Mouse (Mus musculus): ENCODE results near the gene Mmp23. TPM values are rescaled to one million over a fixed set of nuclear protein-coding genes. Genes with fewer than 3 reads are reported as not detected.
"Not testable (repeated sequence)": the region's sequence is repeated elsewhere in the genome, so short reads cannot be mapped to it uniquely, and the experiment has no call there.

Mmp23 gene
- polyA plus RNA-seq (2021), result 4.1 TPM

- TF ChIP-seq CTCF (IDR thresholded peaks at IDR 0.05), result no peak
- DNase-seq (ENCODE audit: low read depth, low spot score) (no peak), ATAC-seq (no peak)
- in situ Hi-C loops (cut with MboI; ENCODE audit: low pct_unique_long_range_greater_than_20kb), result no loop called here
- ChIA-PET POLR2A (no interaction called here), CTCF (no interaction called here)
- no peaks in the 10 kb centered on the region for H3K27me3 ChIP-seq
These were observed at the start of gene Mmp23 for GRCm38 (mm10) chr4:155653086-155653450. TSS of gene Mmp23 (minus strand) at chr4:155653384.

GRCm38 (mm10) chr4:155700425-155700824 is 47.2 kb upstream of the Mmp23 start:
- TF ChIP-seq CTCF (IDR thresholded peaks at IDR 0.05), result peak; percentile 44
- no peaks in the 10 kb centered on the region for H3K27me3 ChIP-seq
- in situ Hi-C loops (cut with MboI; ENCODE audit: low pct_unique_long_range_greater_than_20kb), result no loop called here
- ChIA-PET POLR2A (no interaction called here), CTCF (interaction anchor here (1.4 kb wide), 1 partner anchor 8 kb away, joined by 3 read pairs; no protein-coding TSS in a partner anchor)
- ATAC-seq (no peak), DNase-seq (ENCODE audit: low read depth, low spot score) (no peak)

- POLR2A ChIA-PET, result no interaction called here
- no peak for TF ChIP-seq CTCF (IDR thresholded peaks at IDR 0.05)
- CTCF ChIA-PET, result interaction anchor here (1.5 kb wide), 1 partner anchor 25 kb away, joined by 4 read pairs; no protein-coding TSS in a partner anchor
- H3K27me3 ChIP-seq, result no peaks in the 10 kb centered on the region
- in situ Hi-C loops (cut with MboI; ENCODE audit: low pct_unique_long_range_greater_than_20kb), result loop anchor here (5.0 kb wide), 1 partner anchor 214 kb away; no protein-coding TSS in a partner anchor
- no peak for ATAC-seq
- no peak for DNase-seq (ENCODE audit: low read depth, low spot score)
These were observed 43.4 kb upstream of the Mmp23 start for GRCm38 (mm10) chr4:155696261-155697255.

- DNase-seq (ENCODE audit: low read depth, low spot score), result no peak
These were observed 42.4 kb upstream of the Mmp23 start for GRCm38 (mm10) chr4:155695531-155696062.

GRCm38 (mm10) chr4:155694482-155695401 is 41.6 kb upstream of the Mmp23 start:
- peak; percentile 69 for TF ChIP-seq CTCF (IDR thresholded peaks at IDR 0.05)
- H3K27me3 ChIP-seq, result no peaks in the 10 kb centered on the region
- ATAC-seq (peak; percentile 51), DNase-seq (ENCODE audit: low read depth, low spot score) (no peak)
- POLR2A ChIA-PET, result interaction anchor here (1.0 kb wide), 1 partner anchor 10 kb away, joined by 3 read pairs; no protein-coding TSS in a partner anchor
- CTCF ChIA-PET, result no interaction called here
- in situ Hi-C loops (cut with MboI; ENCODE audit: low pct_unique_long_range_greater_than_20kb), result loop anchor here (5.0 kb wide), 1 partner anchor 212 kb away; no protein-coding TSS in a partner anchor

More at GRCm38 (mm10) chr4:155695531-155696062, 42.4 kb upstream of the Mmp23 start:
- ChIA-PET POLR2A (interaction anchor here (1.0 kb wide), 1 partner anchor 9 kb away, joined by 3 read pairs; no protein-coding TSS in a partner anchor), CTCF (no interaction called here)
- ATAC-seq, result no peak
- TF ChIP-seq CTCF (IDR thresholded peaks at IDR 0.05), result no peak
- no peaks in the 10 kb centered on the region for H3K27me3 ChIP-seq
- in situ Hi-C loops (cut with MboI; ENCODE audit: low pct_unique_long_range_greater_than_20kb), result loop anchor here (5.0 kb wide), 1 partner anchor 213 kb away; no protein-coding TSS in a partner anchor

- peak; percentile 47 for ATAC-seq
- no peaks in the 10 kb centered on the region for H3K27me3 ChIP-seq
- CTCF ChIA-PET, result no interaction called here
- in situ Hi-C loops (cut with MboI; ENCODE audit: low pct_unique_long_range_greater_than_20kb), result no loop called here
- POLR2A ChIA-PET, result no interaction called here
- DNase-seq (ENCODE audit: low read depth, low spot score), result no peak
- TF ChIP-seq CTCF (IDR thresholded peaks at IDR 0.05), result no peak
These were observed 40.9 kb upstream of the Mmp23 start, which contains the start of gene Fndc10 for GRCm38 (mm10) chr4:155694111-155694481. TSS of gene Fndc10 (plus strand) at chr4:155694342.

GRCm38 (mm10) chr4:155692421-155692820 is 39.2 kb upstream of the Mmp23 start:
- H3K27me3 ChIP-seq, result no peaks in the 10 kb centered on the region
- CTCF ChIA-PET, result interaction anchor here (1.6 kb wide), 1 partner anchor 9 kb away, joined by 3 read pairs; no protein-coding TSS in a partner anchor
- no peak for TF ChIP-seq CTCF (IDR thresholded peaks at IDR 0.05)
- POLR2A ChIA-PET, result no interaction called here
- no peak for DNase-seq (ENCODE audit: low read depth, low spot score)
- in situ Hi-C loops (cut with MboI; ENCODE audit: low pct_unique_long_range_greater_than_20kb), result no loop called here
- ATAC-seq, result no peak

GRCm38 (mm10) chr4:155690571-155691375 is 37.6 kb upstream of the Mmp23 start:
- no peak for ATAC-seq
- no peak for TF ChIP-seq CTCF (IDR thresholded peaks at IDR 0.05)
- POLR2A ChIA-PET, result no interaction called here
- H3K27me3 ChIP-seq, result no peaks in the 10 kb centered on the region
- DNase-seq (ENCODE audit: low read depth, low spot score), result no peak
- in situ Hi-C loops (cut with MboI; ENCODE audit: low pct_unique_long_range_greater_than_20kb), result no loop called here
- CTCF ChIA-PET, result interaction anchor here (1.0 to 1.1 kb wide), 2 partner anchors 14 to 15 kb away, joined by 3 to 4 read pairs; partner anchors contain the start of gene Ssu72

GRCm38 (mm10) chr4:155687764-155688163 is 34.6 kb upstream of the Mmp23 start:
- CTCF ChIA-PET; in situ Hi-C loops (cut with MboI; ENCODE audit: low pct_unique_long_range_greater_than_20kb); POLR2A ChIA-PET; ATAC-seq; H3K27me3 ChIP-seq; DNase-seq (ENCODE audit: low read depth, low spot score): not testable (repeated sequence)

- CTCF ChIA-PET, result interaction anchor here (1.0 kb wide), 2 partner anchors 8 to 15 kb away, joined by 3 read pairs; partner anchors contain the start of gene Mib2
- POLR2A ChIA-PET; H3K27me3 ChIP-seq; ATAC-seq; in situ Hi-C loops (cut with MboI; ENCODE audit: low pct_unique_long_range_greater_than_20kb); DNase-seq (ENCODE audit: low read depth, low spot score): not testable (repeated sequence)
These were observed 30.6 kb upstream of the Mmp23 start for GRCm38 (mm10) chr4:155683670-155684277.

All from Patski (cell line).